Mouse (Mus musculus): Measurements from ENCODE around the gene Bak1. TPM values are rescaled to one million over a fixed set of nuclear protein-coding genes. Genes with fewer than 3 reads are reported as not detected.

The Bak1 gene
- polyA plus RNA-seq, 1 experiment = not detected

GRCm38 (mm10) chr17:27057517-27058055, 28.8 kb upstream of the Bak1 start:
- WGBS = 7% methylated on average over 24 of the region's 24 CpGs
- Histone ChIP-seq H3K4me1 (ENCODE audit: control insufficient read depth, insufficient read depth, low read length) (peaks cover 11% of the 10 kb centered on the region), H3K27ac (ENCODE audit: insufficient read depth, low read depth, low read length) (no peak overlapping the region), H3K4me3 (ENCODE audit: insufficient read depth, low read depth, low read length) (peak overlapping the region; percentile 43)
- no peak for TF ChIP-seq POLR2A (IDR thresholded peaks at IDR 0.05; ENCODE audit: insufficient read depth, low read depth, low read length)
- TF ChIP-seq CTCF (IDR thresholded peaks at IDR 0.05; ENCODE audit: insufficient read depth, low read depth, low read length) = no peak

GRCm38 (mm10) chr17:27056812-27057516, 28.2 kb upstream of the Bak1 start, which contains the start of gene Itpr3:
Itpr3 (plus strand) TSS chr17:27057304.
- Histone ChIP-seq H3K4me3 (ENCODE audit: insufficient read depth, low read depth, low read length) (peak within 1 kb of the TSS; percentile 43), H3K27ac (ENCODE audit: insufficient read depth, low read depth, low read length) (no peak within 1 kb of the TSS; the same call in 1 of the 2 replicates), H3K4me1 (ENCODE audit: control insufficient read depth, insufficient read depth, low read length) (peaks cover 13% of the 10 kb centered on the region)
- no peak for TF ChIP-seq POLR2A (IDR thresholded peaks at IDR 0.05; ENCODE audit: insufficient read depth, low read depth, low read length)
- no peak for TF ChIP-seq CTCF (IDR thresholded peaks at IDR 0.05; ENCODE audit: insufficient read depth, low read depth, low read length)
- under 1% methylated on average over 61 of the region's 66 CpGs for WGBS

- Histone ChIP-seq H3K4me3 (ENCODE audit: insufficient read depth, low read depth, low read length) (no peak overlapping the region), H3K27ac (ENCODE audit: insufficient read depth, low read depth, low read length) (no peak overlapping the region), H3K4me1 (ENCODE audit: control insufficient read depth, insufficient read depth, low read length) (peaks cover 16% of the 10 kb centered on the region)
- no peak for TF ChIP-seq CTCF (IDR thresholded peaks at IDR 0.05; ENCODE audit: insufficient read depth, low read depth, low read length)
- no peak for TF ChIP-seq POLR2A (IDR thresholded peaks at IDR 0.05; ENCODE audit: insufficient read depth, low read depth, low read length)
- WGBS = under 1% methylated on average over 13 of the region's 13 CpGs
Observed at GRCm38 (mm10) chr17:27056170-27056569, 27.4 kb upstream of the Bak1 start.

- H3K4me3 ChIP-seq (ENCODE audit: insufficient read depth, low read depth, low read length) = no peak overlapping the region
- no peak overlapping the region for H3K27ac ChIP-seq (ENCODE audit: insufficient read depth, low read depth, low read length)
- 37% methylated on average over 11 of the region's 11 CpGs for WGBS
- peaks cover 5% of the 10 kb centered on the region; the same call in 1 of the 2 replicates for H3K4me1 ChIP-seq (ENCODE audit: control insufficient read depth, insufficient read depth, low read length)
- TF ChIP-seq POLR2A (IDR thresholded peaks at IDR 0.05; ENCODE audit: insufficient read depth, low read depth, low read length) = no peak
- no peak for TF ChIP-seq CTCF (IDR thresholded peaks at IDR 0.05; ENCODE audit: insufficient read depth, low read depth, low read length)
Observed at GRCm38 (mm10) chr17:27051514-27051913, 22.7 kb upstream of the Bak1 start.

DNA sequence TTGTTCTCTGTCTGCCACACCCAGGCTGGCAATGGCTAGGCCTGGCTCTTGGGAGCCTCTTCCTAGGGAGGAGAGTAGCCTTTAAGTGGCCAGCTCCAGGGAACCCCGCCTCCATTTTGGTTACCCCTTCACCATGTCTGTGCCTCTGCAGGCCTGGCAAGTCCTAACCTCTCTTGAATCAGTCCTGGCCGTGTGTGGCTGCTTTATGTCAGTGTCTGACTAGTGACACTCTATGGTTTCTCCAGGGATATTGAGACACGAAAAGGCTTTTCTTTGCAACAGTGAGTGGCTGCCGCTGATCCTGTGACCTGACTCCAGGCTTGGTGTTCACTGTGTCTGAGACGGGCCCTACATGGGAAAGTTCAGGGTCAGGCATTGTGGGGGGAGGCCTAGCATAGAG, 22.0 kb upstream of the Bak1 start:
- Histone ChIP-seq H3K27ac (ENCODE audit: insufficient read depth, low read depth, low read length) (no peak overlapping the region), H3K4me1 (ENCODE audit: control insufficient read depth, insufficient read depth, low read length) (peaks cover 5% of the 10 kb centered on the region; the same call in 1 of the 2 replicates), H3K4me3 (ENCODE audit: insufficient read depth, low read depth, low read length) (no peak overlapping the region)
- no peak for TF ChIP-seq CTCF (IDR thresholded peaks at IDR 0.05; ENCODE audit: insufficient read depth, low read depth, low read length)
- 83% methylated on average over 5 of the region's 5 CpGs for WGBS

- 71% methylated on average over 14 of the region's 14 CpGs for WGBS
- H3K4me1 ChIP-seq (ENCODE audit: control insufficient read depth, insufficient read depth, low read length) = peaks cover 5% of the 10 kb centered on the region; the same call in 1 of the 2 replicates
Observed at GRCm38 (mm10) chr17:27048445-27049239, 19.8 kb upstream of the Bak1 start.

GRCm38 (mm10) chr17:27047762-27048444, 19.1 kb upstream of the Bak1 start:
- no peak for TF ChIP-seq CTCF (IDR thresholded peaks at IDR 0.05; ENCODE audit: insufficient read depth, low read depth, low read length)
- TF ChIP-seq POLR2A (IDR thresholded peaks at IDR 0.05; ENCODE audit: insufficient read depth, low read depth, low read length) = no peak
- WGBS = 75% methylated on average over 14 of the region's 14 CpGs
- 0 out of 2 replicates have a peak overlapping the region, but pooled peaks have one; percentile 7 for H3K27ac ChIP-seq (ENCODE audit: insufficient read depth, low read depth, low read length)
- peaks cover 10% of the 10 kb centered on the region for H3K4me1 ChIP-seq (ENCODE audit: control insufficient read depth, insufficient read depth, low read length)
- no peak overlapping the region for H3K4me3 ChIP-seq (ENCODE audit: insufficient read depth, low read depth, low read length)

More at GRCm38 (mm10) chr17:27048445-27049239, 19.8 kb upstream of the Bak1 start:
- TF ChIP-seq CTCF (IDR thresholded peaks at IDR 0.05; ENCODE audit: insufficient read depth, low read depth, low read length) = no peak
- no peak for TF ChIP-seq POLR2A (IDR thresholded peaks at IDR 0.05; ENCODE audit: insufficient read depth, low read depth, low read length)
- Histone ChIP-seq H3K4me3 (ENCODE audit: insufficient read depth, low read depth, low read length) (no peak overlapping the region), H3K27ac (ENCODE audit: insufficient read depth, low read depth, low read length) (no peak overlapping the region)

GRCm38 (mm10) chr17:27045164-27045563, 16.4 kb upstream of the Bak1 start:
- TF ChIP-seq CTCF (IDR thresholded peaks at IDR 0.05; ENCODE audit: insufficient read depth, low read depth, low read length) = no peak
- TF ChIP-seq POLR2A (IDR thresholded peaks at IDR 0.05; ENCODE audit: insufficient read depth, low read depth, low read length) = no peak
- no peak overlapping the region for H3K4me3 ChIP-seq (ENCODE audit: insufficient read depth, low read depth, low read length)
- H3K4me1 ChIP-seq (ENCODE audit: control insufficient read depth, insufficient read depth, low read length) = peaks cover 19% of the 10 kb centered on the region
- H3K27ac ChIP-seq (ENCODE audit: insufficient read depth, low read depth, low read length) = no peak overlapping the region
- WGBS = 96% methylated on average over 6 of the region's 6 CpGs
